Mouse (Mus musculus) myocyte (in vitro differentiated cells): ENCODE results near the gene Tmem132d.

ENCODE experiments used
- E2F4 ChIP-seq: IDR thresholded peaks from one replicate; pipeline ENCODE4 v1.6.1; 2011; ENCODE audit warnings: mild to moderate bottlenecking, control low read depth, moderate library complexity; ENCODE audit not compliant: insufficient read depth
- MAX ChIP-seq: IDR thresholded peaks from one replicate; pipeline ENCODE4 v1.6.1; 2011; ENCODE audit warnings: low read depth, mild to moderate bottlenecking, control low read depth
- MYOD1 ChIP-seq, 3 experiments: IDR thresholded peaks; one replicate each; pipeline ENCODE4 v1.6.1; 2011; ENCODE audit warnings: control low read depth in 2 of 3, low read depth in 2 of 3, mild to moderate bottlenecking in 2 of 3, moderate library complexity in 1 of 3; ENCODE audit not compliant: insufficient read length in 2 of 3, control insufficient read depth in 1 of 3
- USF1 ChIP-seq: IDR thresholded peaks from one replicate; pipeline ENCODE4 v1.6.1; 2011; ENCODE audit warnings: low read depth, mild to moderate bottlenecking, control low read depth, moderate library complexity

GRCm38 (mm10) chr5:128158901-128159675, 273.8 kb downstream of the Tmem132d start:
- TF ChIP-seq MYOD1 (IDR thresholded peaks at IDR 0.05; ENCODE audit: control insufficient read depth in 1 of 3, insufficient read length in 2 of 3, low read depth in 2 of 3), result no peak
- TF ChIP-seq MAX, result no peak
- TF ChIP-seq E2F4, result no peak
- no peak for TF ChIP-seq USF1
